ENCODE assay signal across 23 mouse cellular contexts in the genomic region with DNA sequence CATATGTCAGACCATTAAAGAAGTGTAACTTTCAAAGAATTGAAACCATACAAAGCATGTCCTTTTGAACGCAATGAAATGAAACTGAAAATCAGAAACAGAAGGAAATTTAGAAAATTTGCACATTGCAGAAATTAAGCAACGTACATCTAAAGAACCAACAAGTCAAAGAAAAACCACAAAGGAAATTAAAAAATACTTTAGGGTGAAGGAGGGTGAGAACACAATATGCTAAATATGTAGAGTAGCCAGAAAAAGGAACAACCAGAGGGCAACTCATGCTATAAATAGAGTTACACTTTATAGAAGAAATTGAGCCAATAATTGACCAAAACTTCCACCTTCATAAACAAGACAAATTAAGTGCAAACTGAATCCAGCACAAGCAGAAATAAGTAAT. TPM values are rescaled to one million over a fixed set of nuclear protein-coding genes. Genes with fewer than 3 reads are reported as not detected.
DNase-seq lines count a peak whose midpoint lies in the region; ATAC-seq lines count a peak whose summit lies in the region.
"Had no signal": no experiment of that assay in that cellular context is flagged by ENCODE, and none has a peak within 500 bp of the region (broad histone marks: within the 10 kb centered on the region; RNA-seq: fewer than 3 reads in every experiment).

No protein-coding gene starts in this region.

- no peaks in the 10 kb centered on the region for H3K27me3 ChIP-seq in splenic B cell, adult 2 months (ENCODE audit: control insufficient read depth, insufficient read depth, low read length, poor library complexity, severe bottlenecking)
- H3K27me3 ChIP-seq in embryonic facial prominence, embryonic 10.5 days (replicated peaks; ENCODE audit: low read depth, poor library complexity, severe bottlenecking): no peaks in the 10 kb centered on the region
- H3K27me3 ChIP-seq: embryonic facial prominence, embryonic 12.5 days; forebrain, embryonic 13.5 days; forebrain, embryonic 15.5 days had no signal

- no peaks in the 10 kb centered on the region for H3K4me1 ChIP-seq in embryonic facial prominence, embryonic 10.5 days
- H3K4me1 ChIP-seq: embryonic facial prominence, embryonic 12.5 days; forebrain, embryonic 13.5 days; forebrain, embryonic 15.5 days had no signal

- WGBS in embryonic facial prominence, embryonic 10.5 days: 78% methylated on average over 2 of the region's 2 CpGs

- H3K36me3 ChIP-seq in splenic B cell, adult 2 months (ENCODE audit: control insufficient read depth, insufficient read depth, low read length, poor library complexity, severe bottlenecking): no peaks in the 10 kb centered on the region
- no peaks in the 10 kb centered on the region for H3K36me3 ChIP-seq in embryonic facial prominence, embryonic 10.5 days (replicated peaks)
- H3K36me3 ChIP-seq: embryonic facial prominence, embryonic 12.5 days; forebrain, embryonic 15.5 days; G1E had no signal

- DNase-seq in A20 (ENCODE audit: low read depth, low spot score): peak; percentile 7
- peak; percentile 13 for DNase-seq in splenic B cell, adult 2 months (ENCODE audit: low read depth, low spot score)
- DNase-seq in right cerebral cortex, adult 2 months (ENCODE audit: low spot score in 2 of 2): no peak
- DNase-seq in embryonic facial prominence, embryonic 10.5 days (ENCODE audit: low spot score): no peak
- DNase-seq in kidney, postnatal 10 days: no peak
- DNase-seq: adrenal gland, adult 8-10 months; adrenal gland, postnatal 14 days; adrenal gland, postnatal 36 days; cerebellum, adult 11-12 months; cerebellum, adult 2 months; cerebellum, adult 9-10 months; cerebellum, postnatal 10 days; cerebellum, postnatal 25 days; embryo, embryonic 11 days; forebrain, postnatal 0 days had no signal

- H3K9me3 ChIP-seq in embryonic facial prominence, embryonic 10.5 days: no peaks in the 10 kb centered on the region
- H3K9me3 ChIP-seq: embryonic facial prominence, embryonic 12.5 days; forebrain, embryonic 13.5 days; forebrain, embryonic 15.5 days; G1E had no signal

- no peak overlapping the region for H3K27ac ChIP-seq in embryonic facial prominence, embryonic 10.5 days (replicated peaks)
- H3K27ac ChIP-seq: embryonic facial prominence, embryonic 12.5 days; forebrain, embryonic 13.5 days; forebrain, embryonic 15.5 days had no signal

- no peak overlapping the region for H3K4me3 ChIP-seq in embryonic facial prominence, embryonic 10.5 days
- H3K4me3 ChIP-seq: embryonic facial prominence, embryonic 12.5 days; forebrain, embryonic 13.5 days; forebrain, embryonic 15.5 days had no signal

- ATAC-seq in common myeloid progenitor, adult 5-6 weeks (replicated peaks; ENCODE audit: low read depth, poor library complexity, severe bottlenecking): peak; percentile 84
- ATAC-seq in megakaryocyte, adult 5-6 weeks (ENCODE audit: poor library complexity, severe bottlenecking): peak; percentile 72
- ATAC-seq: activated CD4-positive, CD25-positive, alpha-beta regulatory T cell, adult 4 months; forebrain, embryonic 13.5 days; forebrain, embryonic 15.5 days; forebrain, postnatal 0 days; Patski had no signal

RNA-seq across cellular contexts. Expression of a gene that starts 41.3 kb away (rescaled TPM):
- 26.1 and 27.7 TPM in 2 replicates for total RNA-seq in common myeloid progenitor, adult 5-6 weeks (2017)
- total RNA-seq in megakaryocyte, adult 5-6 weeks (2015): 13.4 and 17.9 TPM in 2 replicates
- total RNA-seq in megakaryocyte, adult 5-6 weeks (2017): 23.4 and 25.5 TPM in 2 replicates
- 110 and 125 TPM in 2 replicates for polyA plus RNA-seq in embryonic facial prominence, embryonic 10.5 days (2016; fragmentation: Nextera tagmentation; extraction: Ambion mirVana)
- polyA plus RNA-seq: G1E had no signal

Comparison
In these comparisons a context has a peak if more than half of its experiments do, and no peak if none do; other contexts are left out.
1. DNase-seq: peak in A20 (single experiment) and splenic B cell, adult 2 months (single experiment); none in right cerebral cortex, adult 2 months (0 of 2), embryonic facial prominence, embryonic 10.5 days (single experiment) and kidney, postnatal 10 days (single experiment).